Mouse (Mus musculus) embryonic stem cell, embryonic (primary cell): ENCODE measurements at regions not wholly inside any gene's neighbourhood (a gene's known extent, or its start where the extent isn't known, plus 50 kb on each side); places are given as distances from the start of the nearest gene placed in this dataset.

ENCODE experiments used
- CTCF ChIA-PET, 4 experiments: fragments of 300-600 bp in 2 of 4; fragments of 350-600 bp in 2 of 4; sonication (Branson Sonifier 250); formaldehyde crosslinking; loops; one replicate each; lab custom pipeline; 2022; ENCODE audit warnings: inconsistent platforms in 2 of 4; lab: Charles Lee
- POLR2A ChIA-PET, 4 experiments: fragments of 300-600 bp in 2 of 4; fragments of 350-600 bp in 2 of 4; sonication (Branson Sonifier 250); formaldehyde crosslinking; loops; one replicate each; lab custom pipeline; 2022; ENCODE audit warnings: antibody characterized with exemption in 4 of 4, inconsistent platforms in 1 of 4; lab: Charles Lee

GRCm38 (mm10) chr8:27837903-27838302 is 390.4 kb downstream of the Poteg start:
- ChIA-PET CTCF (no interaction called here), POLR2A (no interaction called here)

GRCm38 (mm10) chr8:27866468-27866995 is 419.1 kb downstream of the Poteg start:
- POLR2A ChIA-PET: interaction anchor here in 1 of 4 experiments (0.6 kb wide), 1 partner anchor 1606 kb away, joined by 6 read pairs; no protein-coding TSS in a partner anchor
- CTCF ChIA-PET: interaction anchor here in 1 of 4 experiments (0.6 kb wide), 1 partner anchor 11 kb away, joined by 3 read pairs; no protein-coding TSS in a partner anchor

GRCm38 (mm10) chr8:27868591-27868990 is 421.1 kb downstream of the Poteg start:
- ChIA-PET CTCF (interaction anchor here in 1 of 4 experiments (0.6 kb wide), 1 partner anchor 41 kb away, joined by 17 read pairs; no protein-coding TSS in a partner anchor), POLR2A (no interaction called here)

- POLR2A ChIA-PET: no interaction called here
These were observed 430.3 kb downstream of the Poteg start for GRCm38 (mm10) chr8:27877691-27878264.

GRCm38 (mm10) chr8:27889292-27889691 is 441.8 kb downstream of the Poteg start:
- ChIA-PET POLR2A (interaction anchor here in 1 of 4 experiments (1.0 kb wide), 1 partner anchor 16 kb away, joined by 3 read pairs; no protein-coding TSS in a partner anchor), CTCF (no interaction called here)

More at GRCm38 (mm10) chr8:27877691-27878264, 430.3 kb downstream of the Poteg start:
- CTCF ChIA-PET: no interaction called here

GRCm38 (mm10) chr8:27894325-27894724 is 446.9 kb downstream of the Poteg start:
- ChIA-PET CTCF (no interaction called here), POLR2A (no interaction called here)

GRCm38 (mm10) chr8:27900115-27900514 is 452.6 kb downstream of the Poteg start:
- ChIA-PET CTCF (no interaction called here), POLR2A (no interaction called here)

GRCm38 (mm10) chr8:27903796-27904195 is 456.3 kb downstream of the Poteg start:
- ChIA-PET POLR2A (interaction anchor here in 1 of 4 experiments (1.2 kb wide), 1 partner anchor 14 kb away, joined by 3 read pairs; no protein-coding TSS in a partner anchor), CTCF (no interaction called here)

- ChIA-PET POLR2A (interaction anchor here in 2 of 4 experiments (0.6 to 1.1 kb wide), 3 partner anchors 47 to 246 kb away, joined by 3 to 4 read pairs (median 3); no protein-coding TSS in a partner anchor), CTCF (interaction anchor here in 3 of 4 experiments (0.6 to 0.8 kb wide), 3 partner anchors 12 to 88 kb away, joined by 3 to 17 read pairs (median 4); no protein-coding TSS in a partner anchor)
These were observed 462.0 kb downstream of the Poteg start for GRCm38 (mm10) chr8:27909347-27909945.

GRCm38 (mm10) chr8:27938559-27939492 is 491.4 kb downstream of the Poteg start:
- ChIA-PET POLR2A (no interaction called here), CTCF (no interaction called here)

- CTCF ChIA-PET: interaction anchor here in 1 of 4 experiments (0.6 kb wide), 1 partner anchor 199 kb away, joined by 8 read pairs; no protein-coding TSS in a partner anchor
- POLR2A ChIA-PET: no interaction called here
These were observed 507.5 kb downstream of the Poteg start for GRCm38 (mm10) chr8:27955000-27955399.

- ChIA-PET POLR2A (interaction anchor here in 2 of 4 experiments (0.7 kb wide), 2 partner anchors 12 to 25 kb away, joined by 3 read pairs; no protein-coding TSS in a partner anchor), CTCF (interaction anchor here in 1 of 4 experiments (0.7 kb wide), 1 partner anchor 776 kb away, joined by 4 read pairs; no protein-coding TSS in a partner anchor)
These were observed 533.5 kb downstream of the Poteg start for GRCm38 (mm10) chr8:27980920-27981319.

- ChIA-PET CTCF (interaction anchor here in 1 of 4 experiments (0.6 kb wide), 1 partner anchor 845 kb away, joined by 3 read pairs; no protein-coding TSS in a partner anchor), POLR2A (no interaction called here)
These were observed 534.3 kb downstream of the Poteg start for GRCm38 (mm10) chr8:27981769-27982168.

- POLR2A ChIA-PET: no interaction called here
- CTCF ChIA-PET: no interaction called here
These were observed 565.4 kb downstream of the Poteg start for GRCm38 (mm10) chr8:28012849-28013248.
